Mouse (Mus musculus) midbrain, embryonic 15.5 days (tissue): Measurements from ENCODE around the gene Cavin3. TPM values are rescaled to one million over a fixed set of nuclear protein-coding genes. Genes with fewer than 3 reads are reported as not detected.
"Not testable (repeated sequence)": the region's sequence is repeated elsewhere in the genome, so short reads cannot be mapped to it uniquely, and the experiment has no call there.

Experiments used
- ATAC-seq: fragments of 200-750 bp; cut with Nextera tagmentation; replicated peaks from 2 replicates; pipeline ENCODE4 v1.8.0; 2017; ENCODE audit warnings: moderate TSS enrichment
- H3K27ac ChIP-seq: fragments of 300-500 bp; sonication (generic); 2 replicates; pipeline ENCODE4 v1.5.1; 2015; ENCODE audit warnings: mild to moderate bottlenecking, inconsistent platforms
- H3K27me3 ChIP-seq: fragments of 300-500 bp; sonication (generic); replicated peaks from 2 replicates; pipeline ENCODE4 v1.6.1; 2015; ENCODE audit warnings: inconsistent platforms
- H3K36me3 ChIP-seq: fragments of 300-500 bp; sonication (generic); replicated peaks from 2 replicates; pipeline ENCODE4 v1.6.1; 2015; ENCODE audit warnings: inconsistent platforms
- H3K4me1 ChIP-seq: fragments of 300-500 bp; sonication (generic); 2 replicates; pipeline ENCODE4 v1.6.1; 2015; ENCODE audit warnings: inconsistent platforms
- H3K4me2 ChIP-seq: fragments of 300-500 bp; sonication (generic); 2 replicates; pipeline ENCODE4 v1.6.1; 2015; ENCODE audit warnings: inconsistent platforms, mild to moderate bottlenecking, moderate library complexity
- H3K4me3 ChIP-seq: fragments of 300-500 bp; sonication (generic); 2 replicates; pipeline ENCODE4 v1.5.1; 2015; ENCODE audit warnings: mild to moderate bottlenecking, inconsistent platforms
- H3K9ac ChIP-seq: fragments of 300-500 bp; sonication (generic); 2 replicates; pipeline ENCODE4 v1.6.1; 2015; ENCODE audit warnings: mild to moderate bottlenecking, inconsistent platforms
- H3K9me3 ChIP-seq: fragments of 300-500 bp; sonication (generic); 2 replicates; pipeline ENCODE4 v1.6.1; 2016; ENCODE audit warnings: inconsistent platforms
- WGBS: fragments of 180-500 bp; shearing (Covaris S2); methylation state at CpG from one replicate; pipeline ENCODE4 v1.1.7; 2015; ENCODE audit warnings: mixed read lengths; 5-methylcytosine and 5-hydroxymethylcytosine counted together
- polyA plus RNA-seq: library from polyadenylated mRNA; unstranded; fragments of >200 nt; fragmentation: Nextera tagmentation; extraction: Ambion mirVana; gene quantifications from 2 replicates; pipeline ENCODE4 v1.2.1, GENCODE M21; 2015

The Cavin3 gene
- polyA plus RNA-seq, 1 experiment from 2014 or later, result 27.1 TPM

DNA sequence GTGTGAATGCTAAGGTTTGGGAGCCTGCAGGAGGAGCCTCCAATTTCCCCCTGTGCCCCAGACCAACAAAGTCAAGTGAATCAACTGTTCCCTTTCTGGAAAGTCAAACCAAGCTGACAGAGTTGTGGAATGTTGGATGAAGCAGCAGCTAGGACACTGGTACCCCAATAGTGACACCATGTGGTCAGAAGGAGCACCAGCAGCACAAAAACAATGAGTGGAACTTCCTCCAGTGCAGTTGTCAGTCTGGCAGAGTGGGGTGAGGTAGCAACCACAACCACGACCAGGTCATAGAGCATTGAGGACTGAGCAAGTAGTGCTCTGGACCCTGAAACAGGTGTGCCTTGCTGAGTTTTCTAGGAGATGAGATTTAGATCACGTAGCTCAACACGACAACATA is 4.3 kb downstream of the Cavin3 start:
- H3K4me2 ChIP-seq, result no peak overlapping the region

DNA sequence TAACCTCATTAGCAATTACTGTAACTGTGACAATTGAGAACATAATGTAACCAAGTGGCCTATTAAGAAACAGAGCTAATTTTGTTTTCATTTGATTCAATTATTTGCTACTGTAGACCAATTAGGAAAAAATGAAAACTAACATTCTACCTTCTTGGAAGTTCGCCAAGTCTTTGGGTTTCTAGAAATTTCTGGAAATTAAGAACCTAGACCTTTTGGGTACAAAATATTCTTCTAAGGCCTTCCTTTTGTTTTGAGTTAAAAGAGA is 4.7 kb downstream of the Cavin3 start:
- no peak overlapping the region for H3K4me3 ChIP-seq
- H3K27ac ChIP-seq, result no peak overlapping the region
- WGBS, result 100% methylated on average over 1 of the region's 1 CpGs
- H3K9ac ChIP-seq, result no peak overlapping the region
- no peak for ATAC-seq
- H3K4me1 ChIP-seq, result peaks cover 18% of the 10 kb centered on the region
- no peak overlapping the region for H3K4me2 ChIP-seq
- H3K27me3 ChIP-seq, result no peaks in the 10 kb centered on the region
- no peaks in the 10 kb centered on the region for H3K9me3 ChIP-seq
- no peaks in the 10 kb centered on the region for H3K36me3 ChIP-seq

More for the DNA sequence above, 4.3 kb downstream of the Cavin3 start:
- Histone ChIP-seq H3K4me1 (peaks cover 21% of the 10 kb centered on the region), H3K9me3 (no peaks in the 10 kb centered on the region), H3K27me3 (no peaks in the 10 kb centered on the region), H3K36me3 (no peaks in the 10 kb centered on the region), H3K4me3 (no peak overlapping the region), H3K27ac (no peak overlapping the region), H3K9ac (no peak overlapping the region)
- no peak for ATAC-seq
- WGBS, result 66% methylated on average over 3 of the region's 3 CpGs

DNA sequence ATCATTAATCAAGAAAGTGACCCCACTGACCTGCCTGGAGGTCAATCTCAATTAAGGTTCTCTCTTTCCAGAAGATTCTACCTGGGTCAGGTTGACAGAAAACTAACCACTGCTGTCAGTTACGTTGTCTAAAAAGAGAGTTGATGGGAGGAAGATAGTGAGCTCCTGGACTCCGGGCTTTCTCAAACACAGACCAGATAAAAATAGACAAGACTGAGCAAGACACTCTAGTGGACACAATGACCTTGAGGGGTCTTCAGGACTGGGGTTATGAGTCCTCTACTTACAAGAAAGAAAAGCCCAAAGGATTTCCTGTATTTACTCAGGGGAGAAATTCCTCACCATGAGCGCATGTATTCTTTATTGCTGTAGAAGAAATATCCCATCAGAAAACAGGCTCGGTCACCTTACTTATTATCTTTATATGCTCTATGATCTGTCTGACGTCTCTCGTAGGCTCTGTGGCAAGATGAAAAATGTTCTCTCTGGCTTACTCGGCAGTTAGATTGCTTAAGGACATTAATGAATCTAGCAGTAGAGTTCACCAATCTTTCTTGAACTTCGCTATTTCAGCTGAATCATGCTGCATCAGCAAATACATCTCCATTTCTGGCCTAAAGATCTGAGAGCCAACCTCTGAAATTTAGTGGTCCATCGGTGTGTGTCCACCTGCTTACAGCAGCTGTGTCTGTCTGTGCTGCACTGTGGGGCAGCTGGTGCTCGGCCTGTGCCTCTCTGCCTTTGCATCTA is 5.2 kb downstream of the Cavin3 start:
- WGBS, result 87% methylated on average over 10 of the region's 10 CpGs
- ATAC-seq, result no peak

DNA sequence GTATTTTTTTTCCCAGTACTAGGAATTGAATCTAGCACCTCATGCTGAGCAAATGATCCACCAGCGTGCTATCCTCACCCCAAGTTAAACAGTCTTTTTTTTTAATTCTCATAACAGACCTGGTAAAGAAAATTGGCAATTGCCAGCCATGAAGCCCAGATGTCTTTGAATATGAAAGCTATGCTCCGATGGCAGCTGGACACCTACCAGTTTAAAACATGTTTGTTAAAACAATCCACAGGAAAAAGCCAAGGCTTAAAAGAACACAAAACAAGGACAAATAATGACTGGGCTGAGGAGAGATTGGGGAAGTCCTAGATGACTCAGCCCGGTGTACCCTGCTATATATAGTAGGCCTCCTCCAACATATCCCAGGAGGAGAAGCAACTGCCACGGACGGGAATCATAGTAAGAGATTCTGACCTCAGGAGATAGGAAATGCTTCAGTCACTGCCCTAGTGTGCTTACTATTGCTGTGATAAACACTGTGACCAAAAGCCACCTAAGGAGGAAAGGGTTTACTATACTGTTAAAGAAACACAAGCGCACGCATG is 6.6 kb downstream of the Cavin3 start:
- Histone ChIP-seq H3K4me1 (no peaks in the 10 kb centered on the region), H3K4me3 (no peak overlapping the region), H3K27me3 (no peaks in the 10 kb centered on the region), H3K9me3 (no peaks in the 10 kb centered on the region), H3K9ac (no peak overlapping the region), H3K36me3 (no peaks in the 10 kb centered on the region), H3K4me2 (no peak overlapping the region), H3K27ac (no peak overlapping the region)
- 76% methylated on average over 7 of the region's 7 CpGs for WGBS
- no peak for ATAC-seq

More for the DNA sequence above, 5.2 kb downstream of the Cavin3 start:
- H3K4me3 ChIP-seq, result no peak overlapping the region
- no peaks in the 10 kb centered on the region for H3K9me3 ChIP-seq
- no peak overlapping the region for H3K27ac ChIP-seq
- no peaks in the 10 kb centered on the region for H3K27me3 ChIP-seq
- no peak overlapping the region for H3K9ac ChIP-seq
- peaks cover 13% of the 10 kb centered on the region for H3K4me1 ChIP-seq
- no peak overlapping the region for H3K4me2 ChIP-seq
- no peaks in the 10 kb centered on the region for H3K36me3 ChIP-seq

DNA sequence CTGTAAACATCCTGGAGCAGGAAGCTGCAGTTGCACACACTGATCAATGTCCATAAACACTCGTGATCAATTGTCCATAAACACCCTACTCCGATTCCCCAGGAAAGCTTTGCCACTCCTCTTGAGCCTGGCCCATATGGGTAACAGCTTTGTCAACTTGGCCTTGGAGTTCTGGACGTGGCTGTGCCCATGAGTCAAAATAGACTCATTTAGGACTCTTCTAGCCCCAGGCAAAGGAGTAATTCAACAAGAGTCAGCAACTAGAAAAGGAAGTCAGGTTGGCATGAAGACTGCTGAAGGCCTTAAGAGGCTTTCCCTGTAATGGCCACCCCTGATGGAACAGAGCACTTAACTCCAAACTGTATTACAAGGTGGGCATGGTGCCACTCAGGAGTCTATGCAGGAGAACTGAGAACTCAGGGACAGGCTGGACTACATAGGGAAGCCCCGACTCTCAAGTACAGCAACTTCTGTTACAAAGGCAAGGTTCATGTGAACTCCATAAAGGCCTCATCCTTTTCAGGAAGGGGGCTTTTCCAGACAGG is 7.3 kb downstream of the Cavin3 start:
- 83% methylated on average over 4 of the region's 4 CpGs for WGBS
- no peak for ATAC-seq
- Histone ChIP-seq H3K27ac (no peak overlapping the region), H3K9ac (no peak overlapping the region), H3K27me3 (no peaks in the 10 kb centered on the region), H3K4me2 (no peak overlapping the region), H3K4me3 (no peak overlapping the region), H3K36me3 (no peaks in the 10 kb centered on the region), H3K4me1 (no peaks in the 10 kb centered on the region), H3K9me3 (no peaks in the 10 kb centered on the region)

DNA sequence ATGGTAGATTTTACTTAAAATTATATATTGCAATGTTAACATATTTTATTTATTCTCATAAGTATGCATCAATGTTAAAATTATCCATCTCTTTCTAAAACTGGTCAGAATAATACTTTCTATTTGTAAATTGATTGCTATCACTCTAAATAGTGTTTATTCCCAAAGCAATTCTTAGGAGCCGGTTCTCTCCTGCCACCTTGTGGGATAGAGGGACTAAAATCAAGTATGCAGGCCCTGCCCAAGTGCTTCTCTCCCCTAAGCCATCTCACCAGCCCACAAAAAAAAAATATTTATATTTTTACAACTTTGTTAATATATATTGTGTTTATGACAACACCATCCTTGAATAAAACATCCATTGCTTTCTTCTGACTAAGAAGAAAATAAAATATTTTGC is 9.5 kb downstream of the Cavin3 start:
- no peaks in the 10 kb centered on the region for H3K9me3 ChIP-seq
- H3K27me3 ChIP-seq, result no peaks in the 10 kb centered on the region
- ATAC-seq, result no peak
- H3K4me1 ChIP-seq, result no peaks in the 10 kb centered on the region
- H3K27ac ChIP-seq, result no peak overlapping the region
- no peak overlapping the region for H3K9ac ChIP-seq
- 60% methylated on average over 1 of the region's 1 CpGs for WGBS
- H3K36me3 ChIP-seq, result no peaks in the 10 kb centered on the region
- H3K4me3 ChIP-seq, result no peak overlapping the region
- H3K4me2 ChIP-seq, result no peak overlapping the region

DNA sequence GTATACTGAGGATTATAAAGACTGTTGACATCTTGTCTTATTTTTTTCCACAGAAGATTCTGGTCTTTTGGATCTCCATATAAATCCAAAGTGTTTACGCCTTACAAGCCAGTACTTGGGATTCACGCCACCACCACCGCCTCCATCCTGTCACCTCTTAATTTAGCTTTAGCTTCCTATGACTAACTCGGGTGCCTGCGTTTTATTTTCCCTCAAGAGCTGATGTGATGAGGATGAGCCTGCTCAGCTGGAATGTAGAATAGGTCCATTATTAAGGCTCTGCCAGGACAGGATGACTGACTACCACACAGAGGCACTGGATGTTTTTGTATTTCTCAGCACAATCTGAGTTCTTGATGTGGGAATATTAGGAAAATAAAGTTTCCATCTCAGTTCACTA is 16.6 kb downstream of the Cavin3 start:
- H3K27ac ChIP-seq, H3K4me2 ChIP-seq, H3K27me3 ChIP-seq, H3K4me3 ChIP-seq, H3K36me3 ChIP-seq, H3K9ac ChIP-seq, ATAC-seq, H3K4me1 ChIP-seq, H3K9me3 ChIP-seq: not testable (repeated sequence)
- WGBS, result 84% methylated on average over 5 of the region's 5 CpGs

DNA sequence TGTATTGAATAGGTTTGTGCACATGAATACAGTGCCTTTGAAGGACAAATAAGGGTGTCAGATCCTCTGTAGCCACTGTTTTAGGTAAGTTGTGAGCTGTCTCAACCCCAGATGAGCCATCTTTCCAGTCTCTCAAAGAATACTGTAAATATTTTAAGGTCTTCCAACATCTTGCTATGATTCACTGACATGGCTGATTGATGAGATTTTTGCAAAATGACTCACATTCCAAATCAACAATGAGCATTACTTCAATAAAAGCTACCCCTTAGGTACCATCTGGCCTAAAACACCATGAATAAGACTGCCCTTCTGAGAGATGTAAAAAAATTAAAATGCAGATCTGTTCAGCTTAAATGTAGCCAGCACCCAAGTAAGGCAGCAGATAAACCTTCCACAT is 23.6 kb downstream of the Cavin3 start:
- Histone ChIP-seq H3K27ac (no peak overlapping the region), H3K9ac (no peak overlapping the region), H3K4me2 (no peak overlapping the region), H3K36me3 (no peaks in the 10 kb centered on the region), H3K9me3 (no peaks in the 10 kb centered on the region), H3K4me1 (no peaks in the 10 kb centered on the region), H3K27me3 (no peaks in the 10 kb centered on the region), H3K4me3 (no peak overlapping the region)
- ATAC-seq, result no peak

DNA sequence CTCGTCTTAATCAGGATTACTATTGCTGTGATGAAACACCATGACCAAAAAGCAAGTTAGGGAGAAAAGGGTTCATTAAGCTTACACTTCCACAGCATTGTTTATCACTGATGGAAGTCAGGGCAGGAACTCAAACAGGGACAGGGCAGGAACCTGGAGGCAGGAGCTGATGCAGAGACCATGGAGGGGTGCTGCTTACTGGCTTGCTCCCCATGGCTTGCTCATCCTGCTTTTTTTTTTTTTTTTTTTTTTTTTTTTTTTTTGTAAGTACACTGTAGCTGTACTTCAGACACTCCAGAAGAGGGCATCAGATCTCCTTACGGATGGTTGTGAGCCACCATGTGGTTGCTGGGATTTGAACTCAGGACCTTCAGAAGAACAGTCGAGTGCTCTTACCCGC is 28.8 kb downstream of the Cavin3 start:
- 87% methylated on average over 4 of the region's 4 CpGs for WGBS
- H3K36me3 ChIP-seq, H3K4me1 ChIP-seq, H3K9ac ChIP-seq, H3K4me2 ChIP-seq, H3K27ac ChIP-seq, ATAC-seq, H3K4me3 ChIP-seq, H3K27me3 ChIP-seq, H3K9me3 ChIP-seq: not testable (repeated sequence)

DNA sequence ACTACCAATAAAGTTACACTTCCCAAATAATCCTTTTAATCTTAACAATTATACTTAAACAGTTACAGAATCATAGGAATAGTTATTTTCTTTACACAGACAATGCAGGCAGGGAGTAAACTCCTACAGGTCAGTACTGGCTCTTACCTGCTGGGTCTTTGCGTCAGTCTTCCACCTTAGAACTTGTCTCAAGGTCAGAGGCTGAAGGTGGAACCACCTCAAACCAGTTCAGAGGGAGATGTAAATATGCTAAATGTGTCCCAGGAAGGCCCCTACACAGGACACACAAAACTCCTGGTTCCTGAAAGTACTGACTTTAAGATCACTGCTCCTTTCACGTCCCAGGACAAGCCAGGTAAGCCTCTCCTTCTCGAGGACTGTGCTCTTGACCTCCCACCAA is 37.0 kb downstream of the Cavin3 start:
- H3K4me1 ChIP-seq, result no peaks in the 10 kb centered on the region
- 79% methylated on average over 3 of the region's 3 CpGs for WGBS
- no peak overlapping the region for H3K27ac ChIP-seq
- H3K36me3 ChIP-seq, result no peaks in the 10 kb centered on the region
- H3K4me2 ChIP-seq, result no peak overlapping the region
- H3K27me3 ChIP-seq, result no peaks in the 10 kb centered on the region
- no peak overlapping the region for H3K9ac ChIP-seq
- no peaks in the 10 kb centered on the region for H3K9me3 ChIP-seq
- H3K4me3 ChIP-seq, result no peak overlapping the region
- no peak for ATAC-seq

DNA sequence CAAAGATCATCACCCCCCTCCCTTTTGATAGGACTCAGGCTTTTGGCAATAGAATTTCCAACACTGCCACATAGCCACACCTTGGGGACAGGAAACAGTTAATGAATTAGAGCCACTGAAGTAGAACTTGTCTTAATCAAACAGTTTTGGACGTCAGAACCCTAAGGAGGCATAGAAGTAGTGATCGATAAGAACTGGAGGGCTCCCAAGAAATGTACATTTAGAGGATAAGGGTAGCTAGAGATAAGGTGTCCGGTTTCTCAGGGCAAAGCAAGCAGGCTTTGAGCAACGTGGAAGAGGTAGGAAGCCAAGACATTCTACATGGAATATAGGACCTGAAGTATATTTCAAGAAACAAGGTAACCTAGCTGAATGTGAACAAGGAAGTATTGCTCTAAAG is 40.7 kb downstream of the Cavin3 start:
- H3K4me3 ChIP-seq, result no peak overlapping the region
- no peak overlapping the region for H3K27ac ChIP-seq
- no peaks in the 10 kb centered on the region for H3K27me3 ChIP-seq
- H3K4me2 ChIP-seq, result no peak overlapping the region
- H3K9me3 ChIP-seq, result no peaks in the 10 kb centered on the region
- no peaks in the 10 kb centered on the region for H3K36me3 ChIP-seq
- no peaks in the 10 kb centered on the region for H3K4me1 ChIP-seq
- 69% methylated on average over 4 of the region's 4 CpGs for WGBS
- ATAC-seq, result no peak
- H3K9ac ChIP-seq, result no peak overlapping the region

DNA sequence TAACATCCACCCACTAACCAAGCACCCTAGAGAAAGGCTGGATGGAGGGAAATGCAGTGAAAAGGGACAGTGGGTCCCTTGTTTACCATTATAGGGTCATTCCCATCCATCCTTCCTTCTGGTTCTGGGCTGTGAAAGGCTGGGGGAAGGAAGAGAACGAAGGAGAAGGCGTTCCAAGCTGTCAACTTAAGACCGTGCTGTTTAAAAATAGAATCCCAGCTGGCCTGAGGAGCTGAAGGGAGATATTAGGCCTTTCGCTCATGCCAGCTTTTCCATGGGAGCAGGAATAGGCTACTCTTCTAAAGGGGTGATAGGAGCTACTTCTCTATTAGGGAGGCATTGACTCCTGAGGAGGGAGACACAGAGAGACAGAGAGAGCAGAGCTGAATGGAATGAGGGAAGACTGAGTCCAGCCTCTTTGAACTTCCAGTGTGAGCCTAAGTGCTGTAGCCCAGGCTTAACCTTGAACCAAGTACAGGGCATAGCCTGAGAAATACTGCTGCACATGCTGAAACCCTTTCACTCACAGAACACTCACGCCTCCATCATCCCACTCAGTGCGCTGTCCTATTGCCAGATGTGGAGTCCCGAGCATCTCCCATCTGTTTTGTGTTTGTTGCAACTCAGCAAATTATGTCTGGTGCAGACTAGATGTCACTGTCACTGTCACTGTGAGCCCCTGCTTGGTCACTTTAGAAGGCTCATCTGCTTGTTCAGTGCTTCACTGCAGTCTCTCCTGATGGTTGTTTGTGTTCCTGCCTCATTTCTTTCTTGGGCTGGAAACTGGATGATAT is 43.9 kb downstream of the Cavin3 start:
- 85% methylated on average over 7 of the region's 7 CpGs for WGBS
- Histone ChIP-seq H3K27ac (no peak overlapping the region), H3K9ac (no peak overlapping the region)

DNA sequence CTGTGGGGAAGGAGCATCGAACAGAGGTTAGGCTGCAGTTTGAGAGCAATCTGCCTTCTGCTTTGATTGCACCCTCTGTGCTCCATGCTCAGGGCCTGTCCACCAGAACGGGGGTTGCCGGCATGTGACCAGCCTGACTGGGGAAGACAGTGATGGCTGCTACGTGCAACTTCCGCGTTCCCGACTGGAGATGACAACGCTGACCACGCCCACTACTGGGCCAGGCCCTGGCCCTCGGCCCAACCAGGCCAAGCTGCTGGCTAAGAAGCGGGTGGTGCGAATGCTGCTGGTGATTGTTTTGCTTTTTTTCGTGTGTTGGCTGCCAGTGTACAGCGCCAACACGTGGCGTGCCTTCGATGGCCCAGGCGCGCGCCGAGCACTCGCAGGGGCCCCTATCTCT is 47.3 kb downstream of the Cavin3 start:
- Histone ChIP-seq H3K9me3 (no peaks in the 10 kb centered on the region), H3K4me3 (no peak overlapping the region), H3K36me3 (no peaks in the 10 kb centered on the region), H3K27ac (no peak overlapping the region), H3K27me3 (no peaks in the 10 kb centered on the region), H3K4me2 (no peak overlapping the region), H3K4me1 (no peaks in the 10 kb centered on the region), H3K9ac (no peak overlapping the region)
- 86% methylated on average over 22 of the region's 22 CpGs for WGBS
- ATAC-seq, result no peak

More for the DNA sequence above, 43.9 kb downstream of the Cavin3 start:
- H3K27me3 ChIP-seq, result no peaks in the 10 kb centered on the region
- ATAC-seq, result no peak
- no peaks in the 10 kb centered on the region for H3K4me1 ChIP-seq
- H3K4me2 ChIP-seq, result no peak overlapping the region
- no peaks in the 10 kb centered on the region for H3K9me3 ChIP-seq
- H3K36me3 ChIP-seq, result no peaks in the 10 kb centered on the region
- H3K4me3 ChIP-seq, result no peak overlapping the region
